Mouse (Mus musculus): ENCODE measurements at regions not wholly inside any gene's neighbourhood (a gene's known extent, or its start where the extent isn't known, plus 50 kb on each side); places are given as distances from the start of the nearest gene placed in this dataset.
"Not testable (repeated sequence)": the region's sequence is repeated elsewhere in the genome, so short reads cannot be mapped to it uniquely, and the experiment has no call there.

GRCm38 (mm10) chr3:58228189-58228588, 186.3 kb upstream of the Tsc22d2 start:
- DNase-seq, result no peak

- DNase-seq, result no peak
These were observed 182.8 kb upstream of the Tsc22d2 start for GRCm38 (mm10) chr3:58231746-58232145.

GRCm38 (mm10) chr3:58233296-58233695, 181.2 kb upstream of the Tsc22d2 start:
- DNase-seq, result no peak

DNA sequence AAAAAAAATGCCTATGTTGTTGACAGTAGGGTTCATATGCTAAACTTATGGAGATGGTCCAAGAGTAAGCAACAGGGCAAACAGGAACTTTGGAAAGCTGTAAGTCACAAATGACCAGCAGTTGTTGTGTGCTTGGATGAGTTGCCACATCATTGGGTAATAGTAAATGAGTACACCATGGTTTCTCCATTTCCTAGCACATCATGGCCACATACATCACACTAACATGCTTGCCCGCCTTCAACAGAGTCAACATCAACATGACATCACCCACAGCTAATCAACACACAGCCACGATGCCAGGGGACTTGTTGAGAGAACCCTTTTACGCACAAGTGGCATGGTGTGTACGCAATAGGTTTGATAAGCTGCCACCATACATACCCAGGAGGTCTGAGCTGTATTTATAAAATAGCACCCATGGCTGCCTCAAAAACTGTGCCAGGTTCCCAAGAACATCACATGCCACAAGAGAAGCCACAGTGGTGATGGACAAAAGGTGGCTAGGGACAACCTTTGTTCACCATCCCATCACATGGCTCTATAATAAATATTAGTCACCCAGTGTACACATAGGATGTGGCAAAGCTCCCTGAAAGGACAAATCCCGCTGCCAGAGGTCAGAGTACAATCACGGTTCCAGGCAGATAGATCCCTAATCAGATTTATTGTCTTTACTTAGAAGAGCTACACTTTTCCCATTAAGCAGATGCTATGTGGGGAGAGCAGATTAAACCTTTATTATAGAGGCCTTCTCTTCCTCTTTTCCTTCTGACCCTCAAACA, 179.5 kb upstream of the Tsc22d2 start:
- no peak for DNase-seq

- DNase-seq, result no peak
These were observed 176.4 kb upstream of the Tsc22d2 start for GRCm38 (mm10) chr3:58238111-58238510.

- no peak for DNase-seq
These were observed 173.7 kb upstream of the Tsc22d2 start for GRCm38 (mm10) chr3:58240775-58241174.

- no peak for DNase-seq
These were observed 169.2 kb upstream of the Tsc22d2 start for GRCm38 (mm10) chr3:58245361-58245760.

DNA sequence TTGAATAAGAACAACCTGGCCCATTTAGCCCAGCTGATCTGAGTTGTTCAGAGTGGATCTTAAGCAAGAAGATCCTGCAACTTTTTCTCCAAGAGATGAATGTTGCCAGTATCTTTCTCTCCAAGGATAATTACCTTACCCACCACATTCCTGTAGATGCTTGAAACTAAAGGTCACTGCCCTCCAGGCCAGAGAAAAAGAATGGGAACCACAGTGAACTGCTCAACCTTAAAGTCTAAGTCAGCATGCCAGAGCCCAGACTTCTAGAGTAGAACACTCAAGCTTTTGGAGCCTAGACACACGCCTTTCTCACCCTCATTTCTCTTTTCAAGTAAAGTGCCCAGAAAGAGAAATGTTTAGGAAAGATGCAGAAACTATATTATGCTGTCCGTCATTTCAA, 166.5 kb upstream of the Tsc22d2 start:
- DNase-seq, result no peak

DNA sequence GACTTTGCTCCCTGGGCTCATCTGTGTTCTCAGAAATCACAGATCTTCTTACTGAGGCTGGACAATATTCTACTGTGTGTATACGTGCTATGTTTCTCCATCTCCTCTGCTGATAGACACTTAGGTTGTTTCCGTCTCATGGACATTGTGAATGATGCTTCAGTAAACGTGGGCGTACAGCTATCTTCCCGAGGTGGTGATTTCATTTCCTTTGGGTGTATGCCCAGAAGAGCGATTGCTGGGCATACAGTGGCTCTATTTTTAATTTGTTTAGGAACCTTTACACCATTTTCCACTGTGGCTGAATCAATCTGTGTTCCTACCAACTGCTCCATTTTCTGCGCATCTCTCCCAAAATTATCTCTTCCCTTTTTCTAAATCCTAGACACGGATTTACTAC, 160.6 kb upstream of the Tsc22d2 start:
- DNase-seq, result no peak

DNA sequence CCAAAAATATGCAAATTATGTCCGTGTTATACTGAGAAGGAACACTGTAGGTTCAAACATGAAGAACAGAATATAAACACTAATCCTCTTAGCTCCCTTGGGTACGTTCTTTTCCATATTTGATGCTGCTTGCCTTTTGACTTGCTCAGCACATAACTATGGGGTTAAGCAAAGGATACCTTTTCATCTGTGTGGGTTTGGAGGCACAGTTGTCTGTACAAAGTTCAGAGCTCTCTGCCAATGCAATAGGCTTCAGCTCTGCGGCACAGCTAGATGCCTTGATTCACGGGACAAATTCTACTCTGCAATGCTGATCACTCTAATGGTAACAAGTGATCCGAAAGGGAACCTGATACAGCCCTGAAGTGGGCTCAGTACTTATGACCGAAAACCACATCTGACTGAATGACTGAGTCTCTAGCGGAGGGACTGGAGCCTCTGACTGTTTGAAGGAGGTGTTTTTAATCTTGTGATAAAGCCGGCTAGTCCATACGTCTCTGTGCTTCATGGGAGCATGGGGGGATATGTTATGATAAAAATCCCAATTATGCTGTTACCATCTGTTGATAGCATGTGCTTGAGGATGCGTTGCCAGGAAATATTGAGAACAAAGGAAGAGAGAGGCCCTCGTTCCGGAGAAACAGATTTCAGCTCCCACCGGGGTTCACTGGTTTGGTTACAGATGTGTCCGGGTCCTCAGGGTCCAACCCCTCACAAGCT, 146.7 kb upstream of the Tsc22d2 start:
- DNase-seq, result no peak

DNA sequence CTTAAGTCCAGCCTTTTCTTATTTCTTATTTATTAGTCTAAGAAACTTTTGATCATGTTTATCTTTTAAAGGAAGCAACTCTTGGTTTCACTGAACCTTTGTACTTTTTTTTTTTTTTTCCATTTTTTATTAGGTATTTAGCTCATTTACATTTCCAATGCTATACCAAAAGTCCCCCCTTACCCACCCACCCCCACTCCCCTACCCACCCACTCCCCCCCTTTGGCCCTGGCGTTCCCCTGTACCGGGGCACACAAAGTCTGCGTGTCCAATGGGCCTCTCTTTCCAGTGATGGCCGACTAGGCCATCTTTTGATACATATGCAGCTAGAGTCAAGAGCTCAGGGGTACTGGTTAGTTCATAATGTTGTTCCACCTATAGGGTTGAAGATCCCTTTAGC, 143.1 kb upstream of the Tsc22d2 start:
- DNase-seq, result not testable (repeated sequence)

- no peak for DNase-seq
These were observed 133.2 kb upstream of the Tsc22d2 start for GRCm38 (mm10) chr3:58281291-58281690.

GRCm38 (mm10) chr3:58284371-58284770, 130.1 kb upstream of the Tsc22d2 start:
- DNase-seq, result not testable (repeated sequence)

DNA sequence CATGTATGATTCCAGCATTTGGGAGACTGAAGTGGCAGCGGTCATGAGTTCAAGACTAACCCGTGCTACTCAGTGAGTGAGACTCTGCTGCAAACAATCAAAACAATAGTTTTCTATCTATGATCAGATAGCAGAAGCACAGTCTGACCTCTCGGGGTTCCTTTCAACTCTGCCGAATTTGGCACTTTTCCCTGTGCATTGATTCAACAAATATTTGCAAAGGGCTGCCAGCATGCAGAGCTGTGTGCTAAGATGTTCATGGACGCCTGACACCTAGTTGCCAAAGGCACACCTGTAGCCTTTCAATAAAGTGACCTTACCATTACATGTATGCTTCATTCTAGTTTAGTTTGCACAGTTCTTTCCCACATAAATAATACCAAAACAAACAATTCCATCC, 118.7 kb upstream of the Tsc22d2 start:
- no peak for DNase-seq

GRCm38 (mm10) chr3:58300213-58300612, 114.3 kb upstream of the Tsc22d2 start:
- no peak for DNase-seq

- DNase-seq, result no peak
These were observed 113.6 kb upstream of the Tsc22d2 start for GRCm38 (mm10) chr3:58300801-58301485.

DNA sequence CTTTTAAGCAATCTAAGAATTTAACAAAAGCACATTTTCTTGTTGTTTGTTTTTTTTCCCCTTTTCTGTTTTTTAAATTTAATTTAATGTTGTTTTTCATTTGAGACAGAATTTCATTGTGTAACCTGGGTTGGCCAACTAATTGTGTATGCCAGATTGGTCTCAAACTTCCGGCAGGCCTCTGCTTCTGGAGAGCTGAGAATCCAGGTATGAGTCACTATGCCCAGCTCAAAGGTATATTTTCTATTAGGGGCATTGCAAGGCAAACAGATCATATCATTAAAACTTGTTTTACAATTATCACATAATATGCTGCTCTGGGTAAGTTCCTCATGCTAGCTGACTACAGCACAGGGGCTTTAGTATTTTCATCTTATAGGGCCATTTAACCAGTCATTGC, 112.2 kb upstream of the Tsc22d2 start:
- no peak for DNase-seq

- no peak for DNase-seq
These were observed 110.8 kb upstream of the Tsc22d2 start for GRCm38 (mm10) chr3:58303746-58304145.

DNA sequence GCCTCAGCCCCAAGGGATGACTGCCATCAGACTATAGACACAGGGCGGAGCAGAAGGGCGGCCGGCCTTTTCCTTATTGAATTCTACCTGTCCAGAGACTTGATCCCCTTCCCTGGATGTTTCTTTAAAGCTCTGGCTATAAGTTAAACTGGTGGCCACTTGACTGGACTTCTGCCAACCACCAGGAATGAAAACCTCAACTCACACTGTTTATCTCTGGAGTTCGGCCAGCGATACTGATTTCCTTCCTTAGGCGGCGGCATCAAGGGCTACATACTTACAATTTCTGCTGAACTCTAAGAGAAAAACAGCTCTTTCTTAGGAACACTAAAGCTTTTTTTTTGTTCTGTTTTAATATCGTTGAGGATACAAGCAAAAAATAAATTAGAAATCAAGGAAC, 104.9 kb upstream of the Tsc22d2 start:
- no peak for DNase-seq

GRCm38 (mm10) chr3:58310390-58310789, 104.1 kb upstream of the Tsc22d2 start:
- DNase-seq, result no peak

GRCm38 (mm10) chr3:58311104-58311685, 103.3 kb upstream of the Tsc22d2 start:
- DNase-seq, result no peak

- DNase-seq, result no peak
These were observed 101.9 kb upstream of the Tsc22d2 start for GRCm38 (mm10) chr3:58312623-58313022.

GRCm38 (mm10) chr3:58315236-58315635, 99.3 kb upstream of the Tsc22d2 start:
- no peak for DNase-seq

Measured in cerebellum, adult 11 months (tissue).